Mouse (Mus musculus) adrenal gland, adult 18-20 months (tissue): ENCODE results near the gene Fanca. TPM values are rescaled to one million over a fixed set of nuclear protein-coding genes. Genes with fewer than 3 reads are reported as not detected.
"Not testable (repeated sequence)": the region's sequence is repeated elsewhere in the genome, so short reads cannot be mapped to it uniquely, and the experiment has no call there.

Experiments
- DNase-seq, 2 experiments: peaks; one replicate each; pipeline ENCODE4 v3.0.0; 2021 to 2022; ENCODE audit warnings: low spot score in 2 of 2
- total RNA-seq, 2 experiments: library from RNA; stranded (reverse); gene quantifications; 1 replicate in 1 of 2; 2 replicates in 1 of 2; pipeline ENCODE4 v1.2.3; 2021

Gene Fanca
- total RNA-seq, 2 experiments from 2014 or later = 1.2 to 4.2 TPM

DNA sequence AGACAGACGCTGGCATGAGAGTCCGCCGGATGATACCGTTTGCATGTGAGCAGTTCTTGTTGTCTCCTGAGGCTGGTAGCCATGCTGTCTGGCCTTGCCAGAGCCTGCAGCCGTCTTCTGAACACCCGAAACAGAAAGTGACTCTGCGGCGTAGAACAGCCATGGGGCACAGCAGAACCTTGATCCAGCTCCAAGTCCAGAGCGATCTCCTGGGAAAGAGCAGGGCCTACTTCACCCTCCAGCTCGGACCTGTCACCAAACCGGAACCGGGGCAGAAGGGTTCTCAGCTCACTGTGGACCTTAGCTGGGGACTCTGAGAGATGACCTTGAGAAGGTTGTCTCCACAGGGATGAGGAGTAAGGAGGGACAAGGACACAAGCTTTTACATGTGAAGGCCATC, 43.3 kb downstream of the Fanca start:
- DNase-seq = no peak

- DNase-seq = no peak
Observed at GRCm38 (mm10) chr8:123274447-123274846, 43.9 kb downstream of the Fanca start.

DNA sequence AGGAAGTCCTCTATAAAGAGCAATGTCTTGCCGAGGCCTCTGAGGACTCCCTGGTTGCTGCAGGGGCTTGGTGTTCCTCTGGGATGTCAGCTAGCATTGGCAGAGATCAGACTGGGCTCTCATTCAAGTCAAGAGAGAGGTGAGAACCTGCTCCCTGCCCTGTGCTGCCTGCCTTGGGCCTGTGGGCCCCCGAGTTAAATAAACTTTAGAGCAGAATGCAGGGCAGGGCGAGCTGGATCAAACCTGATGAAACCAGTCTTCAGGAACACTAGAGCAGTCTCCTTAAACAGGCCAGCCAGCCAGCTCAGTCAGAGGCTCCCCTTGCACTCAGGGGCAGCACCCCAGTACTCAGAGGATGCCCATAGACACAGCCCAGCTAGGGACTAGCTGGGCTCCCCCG, 46.5 kb downstream of the Fanca start:
- no peak for DNase-seq

GRCm38 (mm10) chr8:123271147-123271546, 47.2 kb downstream of the Fanca start:
- DNase-seq = no peak

GRCm38 (mm10) chr8:123267926-123268656, 50.3 kb downstream of the Fanca start:
- no peak for DNase-seq

DNA sequence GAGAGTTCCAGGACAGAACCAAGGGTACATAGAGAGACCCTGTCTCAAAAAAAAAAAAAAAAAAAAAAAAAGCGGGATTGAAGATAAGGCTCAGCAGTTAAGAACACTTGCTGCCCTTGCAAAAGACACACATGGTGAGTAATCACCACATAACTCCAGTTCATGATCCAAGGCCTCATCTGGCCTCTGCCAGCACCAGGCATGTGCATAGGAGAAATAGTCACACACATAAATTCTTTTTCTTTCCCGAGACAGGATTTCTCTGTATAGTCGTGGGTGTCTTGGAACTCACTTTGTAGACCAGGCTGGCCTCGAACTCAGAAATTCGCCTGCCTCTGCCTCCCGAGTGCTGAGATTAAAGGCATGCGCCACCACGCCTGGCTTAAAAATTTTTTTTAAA, 60.8 kb downstream of the Fanca start:
- not testable (repeated sequence) for DNase-seq

GRCm38 (mm10) chr8:123257114-123257513, 61.3 kb downstream of the Fanca start:
- no peak for DNase-seq

GRCm38 (mm10) chr8:123255170-123255569, 63.2 kb downstream of the Fanca start:
- no peak for DNase-seq

DNA sequence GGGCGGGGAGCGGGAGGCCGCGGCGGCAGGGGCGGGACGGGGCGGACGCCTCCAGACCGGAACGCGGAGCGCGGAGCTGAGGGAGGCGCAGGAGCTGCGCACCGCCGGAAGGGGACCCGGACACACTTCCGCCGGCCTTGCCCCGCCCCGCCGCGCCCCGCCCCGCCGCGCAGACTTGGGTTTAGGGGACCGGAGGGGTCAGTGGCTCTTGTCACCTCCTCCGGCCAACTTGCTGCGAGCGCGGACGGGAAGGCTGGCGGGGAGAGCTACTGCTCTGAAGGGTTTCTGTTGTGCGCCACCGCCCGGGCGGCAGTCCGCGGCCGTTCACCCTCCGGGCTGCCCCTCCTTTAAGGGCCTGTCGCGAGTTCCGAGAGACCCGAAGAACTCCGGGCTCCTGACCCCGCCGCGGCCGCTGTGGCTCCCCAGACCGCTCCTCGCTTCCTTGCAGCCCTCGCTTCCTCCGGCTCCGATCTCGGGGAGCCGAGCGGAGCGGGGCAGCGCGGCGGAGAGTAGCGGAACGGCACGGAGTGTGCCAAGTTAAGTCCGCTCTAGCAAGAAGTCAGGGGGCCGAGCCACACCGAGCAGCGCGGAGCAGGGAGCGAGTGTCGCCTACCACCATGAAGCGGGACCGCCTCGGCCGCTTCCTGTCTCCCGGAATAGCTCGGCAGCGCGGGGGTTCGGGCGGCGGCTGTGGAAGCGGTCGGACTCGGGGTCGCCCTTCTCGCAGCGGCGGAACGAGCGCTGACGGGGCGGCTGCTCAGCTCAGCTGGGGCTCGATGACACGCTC, 64.1 kb downstream of the Fanca start, which contains the start of the genes Zfp276 and Vps9d1:
Gene Zfp276 (plus strand): TSS at position 97 of the 787 bp plus-strand sequence.
Gene Vps9d1 (minus strand): TSS at position 250 of the 787 bp plus-strand sequence.
- peak; percentile 86 to 91 for DNase-seq

DNA sequence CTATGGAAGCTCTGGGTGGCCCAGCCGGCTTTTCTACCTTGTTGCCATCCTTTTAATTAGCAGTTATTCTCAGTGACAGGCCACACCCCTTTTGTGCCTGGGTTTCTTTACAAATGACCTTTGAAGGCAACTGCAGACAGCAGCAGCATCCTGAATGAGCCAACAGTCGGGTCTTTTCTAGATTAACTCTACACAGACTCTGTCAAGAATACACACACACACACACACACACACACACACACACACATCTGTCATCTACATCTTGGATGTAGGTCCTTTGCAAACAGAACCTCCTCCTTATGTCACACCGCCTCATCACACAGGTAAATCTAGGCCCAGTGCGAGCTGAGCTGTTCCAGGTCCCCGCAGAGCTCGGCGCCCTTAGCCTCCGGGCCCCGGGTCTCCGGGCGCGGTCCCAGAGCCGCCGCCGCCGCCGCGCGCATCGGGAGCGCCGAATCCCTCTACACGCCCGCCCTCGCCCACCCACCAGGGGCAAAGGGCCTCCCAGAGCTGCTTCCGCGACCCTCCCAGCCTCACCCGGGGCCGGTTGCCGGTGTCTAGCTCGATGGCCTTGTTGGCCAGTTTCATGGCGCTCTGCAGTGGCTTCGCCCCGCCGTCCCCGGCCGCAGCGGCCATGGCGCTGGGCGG, 64.8 kb downstream of the Fanca start:
- DNase-seq = no peak

DNA sequence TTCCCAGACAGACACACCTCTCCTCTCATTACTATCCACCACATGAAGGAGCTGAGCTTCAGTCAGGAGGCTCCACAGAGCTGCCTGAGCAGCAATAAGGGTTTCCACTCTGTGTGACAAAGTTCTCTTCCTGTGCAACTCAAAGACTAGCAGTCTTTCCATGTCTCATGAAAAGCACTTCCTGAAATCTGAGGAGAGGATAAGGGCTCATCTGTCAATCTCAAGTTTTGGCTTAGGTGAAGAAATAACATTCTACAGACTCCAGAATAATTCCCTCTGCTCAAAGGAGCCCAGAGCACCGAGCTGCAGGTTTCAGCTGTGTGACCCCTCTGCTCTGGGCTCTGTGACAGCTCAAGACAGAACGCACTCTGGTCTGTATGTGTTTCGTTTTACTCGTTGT, 65.5 kb downstream of the Fanca start:
- DNase-seq = no peak

DNA sequence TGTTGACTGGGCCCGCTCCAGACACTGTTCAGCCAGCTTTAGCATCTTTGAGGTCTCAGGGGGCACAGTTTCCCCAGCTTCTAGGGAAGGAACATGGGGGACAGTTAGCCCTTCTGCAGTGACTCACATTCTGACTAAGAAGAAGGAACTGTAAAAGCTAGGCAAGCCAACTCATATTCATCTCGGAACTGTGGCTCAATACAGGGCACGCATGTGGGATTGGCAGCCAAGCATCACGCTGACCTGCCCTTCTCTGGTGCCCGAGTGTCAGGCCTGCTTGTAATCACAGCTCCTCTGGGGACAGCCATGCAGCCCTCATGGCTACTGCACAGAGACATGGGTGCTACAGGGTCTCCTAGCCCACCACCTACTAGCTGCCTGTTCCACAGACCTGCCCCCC, 67.4 kb downstream of the Fanca start:
- DNase-seq = no peak

GRCm38 (mm10) chr8:123248596-123248995, 69.8 kb downstream of the Fanca start:
- DNase-seq = no peak

- no peak for DNase-seq
Observed at GRCm38 (mm10) chr8:123247748-123248147, 70.6 kb downstream of the Fanca start.

DNA sequence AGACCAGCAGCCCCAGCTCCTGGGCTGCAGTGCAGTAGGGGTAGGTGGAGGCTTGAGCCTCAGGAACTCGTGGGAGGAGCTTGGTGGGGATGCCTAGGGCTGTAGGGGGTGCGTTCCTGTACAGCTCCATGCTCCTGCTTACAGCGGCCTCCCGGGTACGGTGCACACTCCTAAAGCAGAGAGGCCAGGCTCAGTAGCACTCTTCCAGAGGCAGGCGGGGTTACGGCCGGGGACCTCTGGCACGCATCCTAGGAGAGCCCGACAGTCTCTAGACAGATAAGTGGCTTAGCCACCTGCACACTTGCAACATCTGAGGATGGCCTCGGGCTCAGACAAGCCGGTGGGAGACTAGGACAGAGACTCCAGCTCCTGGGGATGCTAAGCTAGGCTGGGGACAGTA, 72.8 kb downstream of the Fanca start:
- DNase-seq = no peak

DNA sequence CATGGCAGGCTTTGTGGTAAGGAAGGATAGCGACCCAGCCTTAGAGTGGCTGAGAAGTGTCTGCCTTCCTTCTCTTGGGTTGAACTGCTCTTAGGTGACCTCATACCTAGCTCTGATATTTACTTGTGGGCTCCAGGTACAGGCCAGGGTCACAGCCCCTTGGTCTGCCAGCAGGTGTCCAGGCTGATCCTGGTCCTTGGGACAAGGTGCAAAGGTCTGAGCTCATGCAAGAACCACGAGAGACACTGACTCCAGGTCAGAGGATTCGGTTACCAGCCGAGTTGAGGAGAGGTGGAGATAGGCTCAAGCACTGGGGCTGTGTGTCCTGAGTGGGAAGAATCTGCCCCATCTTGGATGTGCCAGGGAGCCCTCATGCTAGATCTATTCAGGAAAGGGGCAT, 74.0 kb downstream of the Fanca start:
- DNase-seq = no peak

- no peak for DNase-seq
Observed at GRCm38 (mm10) chr8:123243053-123243452, 75.3 kb downstream of the Fanca start.

DNA sequence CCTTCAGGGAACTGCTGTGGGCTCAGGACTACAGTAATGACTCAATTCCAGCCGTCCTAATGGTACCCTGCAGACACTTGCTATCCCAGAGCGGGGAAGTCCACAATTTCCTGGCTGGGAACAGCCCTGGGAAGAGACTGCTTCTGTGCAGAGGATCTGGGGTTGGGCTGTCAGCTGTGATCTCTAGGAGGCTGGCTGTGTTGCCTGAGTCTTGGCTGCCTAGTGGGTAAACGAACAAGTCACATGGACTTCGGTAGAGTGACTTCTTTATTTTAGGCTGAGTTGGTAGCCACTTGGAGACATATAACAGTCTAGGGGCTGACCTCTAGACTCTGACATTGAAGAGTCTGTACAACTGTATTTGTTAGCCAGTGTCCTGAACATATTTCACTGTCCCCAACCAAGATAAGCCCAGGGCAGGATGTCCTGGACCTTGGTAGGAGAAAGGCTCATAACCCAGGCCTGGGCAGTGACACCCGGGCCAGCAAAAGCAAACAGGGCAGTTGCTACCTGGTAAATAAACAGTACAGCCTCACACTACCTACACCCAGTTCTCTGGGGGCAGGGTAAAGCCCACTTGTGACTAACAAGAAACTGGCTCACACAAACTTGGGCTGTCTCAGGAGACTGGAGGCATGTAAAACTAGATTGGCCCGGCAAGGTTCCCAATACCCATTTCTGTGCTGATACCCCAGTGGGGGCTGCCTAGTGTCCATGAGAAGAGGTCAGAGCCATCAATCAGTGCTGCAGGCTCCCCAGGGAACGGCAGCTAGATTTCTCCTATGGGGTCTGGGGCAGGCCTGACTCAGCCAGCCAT, 76.1 kb downstream of the Fanca start:
- DNase-seq = no peak

- DNase-seq = peak in 1 of 2 experiments; percentile 14
Observed at GRCm38 (mm10) chr8:123239398-123239797, 79.0 kb downstream of the Fanca start.

DNA sequence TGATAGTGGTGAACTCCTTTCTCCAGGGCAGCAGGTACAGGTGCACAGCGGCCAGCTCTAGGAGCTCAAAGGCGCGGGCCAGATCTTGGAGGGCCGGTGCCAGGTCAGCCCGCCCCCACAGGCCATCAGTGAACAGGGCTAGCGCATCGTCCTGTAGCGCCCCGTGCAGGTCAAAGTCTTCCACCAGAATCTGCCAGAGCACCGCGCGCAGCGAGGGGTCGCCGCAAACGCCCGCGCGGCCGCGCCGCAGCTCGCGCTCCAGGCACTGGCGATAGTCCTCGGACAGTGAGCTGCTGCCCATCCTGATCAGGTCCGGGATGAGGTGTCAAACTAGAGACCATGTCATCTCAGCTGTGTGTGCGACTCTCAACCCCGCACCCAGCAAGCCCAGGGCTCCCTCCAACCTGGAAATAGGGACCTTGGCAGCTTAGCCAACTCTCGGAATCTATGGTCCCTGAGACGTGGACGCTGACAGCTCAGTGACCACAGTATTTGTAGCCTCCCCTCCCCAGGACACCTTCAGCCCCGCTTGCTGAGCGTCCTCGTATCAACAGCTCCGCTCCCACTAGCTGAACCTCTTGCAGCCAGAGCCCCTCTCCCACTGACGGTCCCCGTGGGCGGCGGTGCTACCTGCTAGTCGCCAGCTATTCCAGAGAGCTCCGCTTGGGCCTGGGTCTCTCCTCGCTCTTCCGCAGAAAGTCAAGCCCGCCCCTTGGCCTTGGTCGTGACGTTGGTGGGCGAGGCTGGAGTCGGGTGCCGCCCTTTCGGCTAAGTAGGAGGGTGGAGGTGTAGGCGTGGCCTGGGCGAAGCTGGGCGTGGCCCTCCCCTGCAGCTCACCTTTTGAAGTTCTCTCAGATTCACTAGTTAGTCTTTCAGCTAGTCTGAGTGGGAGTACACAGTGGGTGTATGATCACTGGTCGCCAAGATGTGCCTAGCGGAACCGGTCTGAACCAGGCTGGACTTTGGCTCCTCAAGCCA, 82.6 kb downstream of the Fanca start, which contains the start of gene Spata2l:
Gene Spata2l (minus strand): TSS at position 714 of the 978 bp plus-strand sequence.
- peak; percentile 87 for DNase-seq
